Mouse (Mus musculus) layer of hippocampus, adult 9-11 months (tissue): ENCODE results near the gene Ybx2.
A peak's percentile ranks its signal among the peaks of the same experiment; 100 is the strongest.
"Not testable (repeated sequence)": the region's sequence is repeated elsewhere in the genome, so short reads cannot be mapped to it uniquely, and the experiment has no call there.

Source experiments
- DNase-seq: peaks from one replicate; pipeline ENCODE4 v3.0.0; 2022

Ybx2 gene

DNA sequence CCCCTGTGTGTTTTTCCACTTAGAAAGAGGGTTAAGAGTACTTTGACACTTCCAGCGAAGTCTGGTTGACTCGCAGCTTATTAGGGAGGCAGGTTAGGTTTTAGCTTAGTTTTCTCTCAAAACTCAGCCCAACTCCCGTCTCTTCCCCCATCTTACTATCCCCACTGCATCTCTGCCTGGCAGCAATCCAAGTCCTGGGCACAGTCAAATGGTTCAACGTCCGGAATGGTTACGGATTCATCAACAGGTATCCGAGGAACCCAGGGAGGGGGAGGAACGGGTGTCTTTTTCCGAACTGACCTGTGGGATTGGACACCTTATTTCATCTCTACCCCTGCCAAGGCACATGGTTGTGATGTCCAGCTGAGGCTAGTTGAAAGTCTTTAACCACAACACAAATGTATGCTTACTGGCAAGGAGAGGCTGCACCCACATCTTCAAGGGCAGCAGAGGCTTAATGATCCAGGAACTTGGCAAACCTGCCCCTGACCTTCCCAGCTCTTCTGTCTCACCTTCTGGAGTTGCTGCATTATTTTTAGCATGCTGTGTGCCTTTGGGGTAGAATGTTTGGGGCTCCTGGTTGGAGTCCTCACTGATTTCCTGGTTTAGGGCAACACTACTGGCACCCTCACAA, 1.2 kb downstream of the Ybx2 start:
- DNase-seq = no peak

DNA sequence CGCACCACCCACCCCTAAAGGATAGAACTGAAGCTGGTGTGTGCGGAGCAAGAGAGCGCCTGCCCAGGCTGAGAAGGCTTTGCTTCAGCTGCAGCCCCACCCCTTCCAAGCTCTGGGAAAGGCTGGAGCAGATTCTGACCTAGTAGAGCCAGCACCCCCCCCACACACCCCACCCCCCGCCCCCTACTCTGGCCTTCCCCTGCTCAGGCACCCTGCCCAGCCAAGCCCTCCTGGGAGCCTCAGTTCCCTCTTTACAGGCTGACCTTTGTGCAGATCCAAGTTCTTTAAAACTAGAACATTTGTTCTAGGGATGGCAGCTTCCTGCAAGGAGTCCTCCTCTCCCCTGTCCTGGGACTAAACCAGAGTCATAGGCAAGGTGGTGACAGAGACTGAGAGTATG, 1.8 kb downstream of the Ybx2 start:
- no peak for DNase-seq

GRCm38 (mm10) chr11:69937834-69938233, 2.2 kb downstream of the Ybx2 start:
- DNase-seq = no peak

DNA sequence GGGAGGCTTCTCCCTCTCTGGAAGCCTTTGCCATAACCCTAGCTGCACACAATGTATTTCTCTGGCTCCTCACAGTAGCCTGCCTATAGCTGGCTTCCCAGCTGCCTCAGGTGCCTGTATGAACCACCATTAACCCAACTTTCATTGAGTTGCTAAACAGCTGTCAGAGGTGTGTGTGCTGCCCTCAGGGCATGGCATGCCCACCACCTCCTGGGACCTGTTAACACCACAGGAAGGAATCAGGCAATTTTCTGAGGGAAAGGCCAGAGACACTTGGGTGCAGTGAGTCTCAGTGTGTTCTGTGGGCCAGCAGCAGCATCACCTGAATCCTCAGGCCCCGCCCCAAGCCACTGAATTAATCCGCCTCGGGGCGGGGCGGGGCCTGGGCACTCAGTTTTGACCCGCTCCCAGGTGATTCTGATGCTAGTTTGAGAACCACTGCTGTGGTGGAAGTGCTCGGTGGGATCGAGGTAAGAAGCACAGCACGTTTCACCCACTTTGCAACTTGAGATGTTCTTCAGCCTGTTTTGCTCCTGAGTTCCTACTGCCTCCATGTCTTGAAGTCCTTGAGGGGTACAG, 2.9 kb downstream of the Ybx2 start:
- DNase-seq = no peak

DNA sequence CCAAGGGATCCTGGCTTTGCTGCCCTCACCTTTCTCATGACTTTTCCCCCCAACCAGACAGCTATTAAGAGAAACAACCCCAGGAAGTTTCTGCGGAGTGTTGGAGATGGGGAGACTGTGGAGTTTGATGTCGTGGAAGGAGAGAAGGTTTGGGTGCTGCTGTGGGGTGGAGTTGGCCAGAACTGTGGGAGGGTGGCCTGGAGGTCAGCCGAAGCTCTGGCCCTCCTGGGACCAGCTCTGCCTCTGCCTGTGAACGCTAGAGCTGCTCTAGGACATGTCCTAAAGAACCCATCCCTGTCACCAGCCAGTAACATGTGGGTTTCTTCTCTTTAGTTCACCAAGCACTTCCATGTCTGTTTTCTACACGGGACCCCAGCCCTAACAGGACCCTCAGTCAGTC, 3.6 kb downstream of the Ybx2 start:
- DNase-seq = no peak

DNA sequence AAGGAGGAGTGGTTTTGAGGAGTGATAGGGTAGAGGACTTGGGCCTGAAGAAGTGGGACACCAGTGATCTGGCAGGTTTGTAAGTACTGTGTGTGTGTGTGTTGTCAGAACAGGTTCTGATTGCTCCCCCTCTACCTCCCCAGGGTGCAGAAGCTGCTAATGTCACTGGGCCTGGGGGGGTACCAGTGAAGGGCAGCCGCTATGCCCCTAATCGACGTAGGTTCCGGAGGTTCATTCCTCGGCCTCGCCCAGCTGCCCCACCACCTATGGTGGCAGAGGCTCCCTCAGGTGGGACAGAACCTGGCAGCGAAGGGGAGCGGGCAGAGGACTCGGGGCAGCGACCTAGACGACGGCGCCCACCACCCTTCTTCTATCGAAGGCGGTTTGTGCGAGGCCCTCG, 4.1 kb downstream of the Ybx2 start:
- DNase-seq = no peak

DNA sequence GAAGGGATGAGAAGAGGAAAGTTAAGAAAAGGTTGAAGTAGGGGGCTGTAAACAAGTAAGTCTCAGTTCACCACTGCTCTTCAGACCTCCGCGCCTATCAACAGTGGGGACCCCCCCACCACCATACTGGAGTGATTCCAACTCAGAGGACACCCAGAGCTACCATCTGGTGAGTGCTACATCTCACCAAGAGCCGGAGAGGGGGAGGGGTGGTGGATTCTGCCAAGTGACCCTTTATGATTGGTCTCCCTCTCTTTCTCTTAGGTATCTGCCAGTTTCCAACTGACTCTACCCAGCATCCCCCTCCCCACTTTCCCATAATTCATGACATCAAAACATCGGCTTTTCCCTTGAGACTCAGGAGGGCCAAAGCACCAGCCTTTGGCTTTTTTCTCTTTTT, 5.4 kb downstream of the Ybx2 start:
- DNase-seq = no peak

DNA sequence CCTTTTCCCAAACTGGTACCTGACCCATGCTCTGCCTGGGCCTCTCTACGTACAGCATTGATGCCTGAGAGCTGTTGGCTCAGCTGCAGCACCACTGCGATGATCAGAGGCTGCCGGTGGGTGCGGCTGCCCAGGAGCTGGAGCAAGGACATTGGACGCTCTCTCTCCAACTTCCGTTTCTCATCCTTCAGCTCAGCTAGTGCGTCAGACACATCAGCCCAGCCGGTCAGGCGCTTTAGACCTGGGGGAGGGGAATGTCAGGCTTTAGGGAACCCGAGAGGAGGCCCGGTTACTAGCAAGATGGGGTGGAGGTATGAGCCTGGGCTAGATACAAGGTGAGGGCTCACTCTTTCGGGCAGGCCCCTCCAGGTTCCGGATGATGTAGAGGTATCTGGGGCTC, 9.6 kb downstream of the Ybx2 start:
- no peak for DNase-seq

DNA sequence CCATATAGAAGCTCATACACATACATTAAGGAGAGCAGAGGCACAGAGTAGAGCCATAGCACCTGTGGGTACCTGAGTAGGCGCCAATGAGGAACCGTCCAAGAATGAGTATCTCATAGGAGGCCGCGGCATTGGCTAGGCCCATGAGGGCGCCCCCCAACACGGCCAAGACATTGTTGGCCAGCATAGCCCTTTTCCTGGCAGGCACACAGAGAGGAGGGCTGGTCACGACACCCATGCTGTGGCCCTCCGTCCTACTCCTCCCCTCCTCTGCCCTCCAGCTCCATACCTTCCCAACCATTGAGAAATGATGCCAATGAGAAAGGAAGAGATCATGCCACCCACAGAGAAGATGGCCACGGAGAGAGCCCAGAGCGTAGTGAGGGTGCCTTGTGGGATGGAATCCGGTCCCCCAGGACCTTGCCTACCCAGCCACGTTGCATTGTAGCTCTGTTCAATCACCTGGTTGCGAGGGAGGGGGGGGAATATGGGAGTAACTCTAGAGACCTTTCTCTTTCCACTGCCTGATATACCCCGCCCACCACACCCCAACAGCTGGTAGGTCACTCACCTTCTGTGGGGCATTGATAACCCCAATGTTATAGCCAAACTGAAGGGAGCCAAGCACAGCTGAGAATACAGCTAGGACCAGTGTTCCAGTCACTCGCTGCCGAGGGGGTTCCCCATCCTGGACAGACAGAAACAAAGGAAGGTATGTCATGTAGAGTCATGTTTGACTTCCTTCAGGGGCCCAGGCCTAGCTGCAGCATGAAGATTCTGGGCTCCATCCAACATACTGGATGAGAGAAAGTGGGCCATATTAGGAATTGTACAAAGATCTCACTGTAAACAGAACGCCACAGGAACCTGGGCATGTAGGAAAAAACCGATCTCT, 10.6 kb downstream of the Ybx2 start:
- DNase-seq = no peak

DNA sequence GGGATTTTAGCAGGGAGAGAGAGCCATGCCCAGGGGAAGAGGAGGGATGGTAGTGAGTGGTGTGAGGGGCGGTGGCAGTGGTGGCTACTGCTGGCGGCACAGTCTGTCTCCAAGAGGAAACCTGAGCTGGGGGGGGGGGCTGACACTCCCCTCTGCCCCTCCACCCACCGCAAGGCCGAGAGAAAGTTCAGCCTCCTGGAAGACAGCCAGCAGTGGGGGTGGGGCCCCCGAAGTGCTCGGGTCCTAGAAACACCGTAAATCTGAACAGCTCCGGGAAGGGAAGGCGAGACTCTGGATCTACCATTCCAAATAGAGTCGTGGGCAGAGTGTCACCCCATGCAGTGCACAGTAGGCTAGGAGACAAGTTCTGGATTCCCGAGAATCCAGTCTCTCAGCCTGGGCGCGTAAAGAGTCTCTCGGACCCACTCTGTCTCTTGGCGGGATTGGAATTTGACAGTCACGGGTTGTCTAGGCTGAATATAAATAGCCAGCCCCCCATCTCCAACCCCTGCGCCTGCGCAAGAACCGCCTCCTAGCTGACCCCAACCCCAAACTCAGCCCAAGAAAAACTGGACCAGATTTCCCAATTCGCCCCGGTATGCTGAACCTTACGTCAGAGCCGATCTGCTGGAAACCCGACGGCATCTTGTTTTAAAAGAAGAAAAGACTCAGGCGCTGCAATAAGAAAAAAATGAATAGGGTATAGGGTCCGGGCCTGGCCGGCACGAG, 11.9 kb downstream of the Ybx2 start:
- DNase-seq = no peak

GRCm38 (mm10) chr11:69948066-69948762, 12.6 kb downstream of the Ybx2 start, which contains the start of gene Slc2a4:
TSS of gene Slc2a4 (minus strand) at chr11:69948188.
- peak; percentile 74 for DNase-seq

GRCm38 (mm10) chr11:69948763-69949150, 13.2 kb downstream of the Ybx2 start:
- DNase-seq = peak; percentile 76

DNA sequence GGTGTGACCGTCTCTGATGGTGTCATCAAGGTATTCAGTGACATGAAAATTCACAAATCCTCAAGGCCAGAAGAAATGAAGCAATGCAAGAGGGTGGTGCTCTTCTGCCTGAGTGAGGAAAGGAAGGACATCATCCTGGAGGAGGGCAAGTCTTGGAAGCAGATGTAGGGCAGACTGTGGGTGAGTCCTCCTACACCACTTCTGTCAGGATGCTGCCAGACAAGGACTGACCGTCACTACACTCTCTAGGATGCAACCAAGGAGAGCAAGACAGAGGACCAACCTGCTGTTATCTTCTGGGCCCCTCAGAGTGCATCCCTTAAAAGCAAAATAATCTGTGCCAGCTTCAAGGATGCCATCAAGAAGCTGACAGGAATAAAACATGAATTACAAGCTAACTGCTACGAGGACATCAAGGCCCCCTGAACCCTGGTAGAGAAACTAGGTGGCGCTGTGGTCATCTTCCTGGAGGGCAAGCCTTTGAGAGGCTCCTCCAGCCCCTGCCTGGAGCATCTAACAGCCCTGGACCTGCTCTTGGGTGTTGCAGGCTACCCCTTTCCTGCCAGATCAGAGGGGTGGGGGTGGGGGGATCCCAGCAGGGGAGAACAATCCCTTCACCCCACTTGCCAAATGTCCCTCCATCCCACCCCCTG, 15.3 kb downstream of the Ybx2 start:
- DNase-seq = no peak

DNA sequence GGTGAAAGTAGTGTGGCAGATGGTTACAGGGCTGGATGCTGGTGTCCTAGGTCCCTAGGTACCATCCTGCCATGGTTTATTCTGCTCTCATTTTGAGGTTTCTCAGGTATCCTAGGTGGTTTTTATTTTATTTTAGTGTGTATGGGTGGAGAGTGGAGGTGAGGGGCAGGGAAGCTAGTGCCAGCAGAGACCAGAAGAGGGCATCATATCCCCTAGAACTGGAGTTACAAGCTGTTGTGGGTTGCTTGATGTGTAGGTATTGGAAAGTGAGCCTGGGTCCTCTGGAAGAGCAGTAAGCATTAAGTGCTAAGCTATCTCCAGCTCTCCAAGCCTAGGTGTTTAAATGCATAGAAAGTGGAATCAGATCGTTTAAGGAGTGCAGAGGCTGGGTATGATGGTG, 16.7 kb downstream of the Ybx2 start:
- no peak for DNase-seq

DNA sequence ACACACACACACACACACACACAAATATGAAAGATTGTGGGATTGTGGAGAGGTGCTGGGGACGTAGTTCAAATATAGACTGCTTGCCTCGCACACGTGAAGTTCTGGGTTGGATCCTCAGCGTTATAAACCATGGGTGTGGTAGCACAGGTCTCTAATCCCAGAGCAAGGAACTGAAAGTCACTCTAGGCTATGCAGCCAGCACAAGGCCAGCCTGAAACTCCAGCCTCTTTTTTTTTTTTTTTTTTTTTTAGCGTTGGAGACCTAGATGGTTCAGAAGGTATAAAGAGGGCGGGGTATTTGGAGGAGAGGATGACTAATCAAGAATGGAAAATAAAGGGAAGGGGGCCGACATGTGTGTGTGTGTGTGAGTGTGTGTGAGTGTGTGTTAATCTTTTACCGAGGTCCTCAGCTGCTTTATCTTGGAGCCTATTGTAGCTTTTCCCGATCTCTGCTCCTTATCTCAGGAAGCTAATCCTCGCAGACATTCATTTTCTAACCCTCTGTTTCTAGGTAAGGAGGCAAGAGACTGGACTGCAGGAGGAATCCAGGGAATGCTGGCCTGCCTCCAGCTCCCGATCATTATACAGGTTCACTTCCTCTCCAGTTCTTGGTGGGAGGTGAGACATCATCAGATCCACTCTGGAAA, 17.8 kb downstream of the Ybx2 start:
- DNase-seq = no peak

GRCm38 (mm10) chr11:69955618-69956017, 20.0 kb downstream of the Ybx2 start:
- DNase-seq = not testable (repeated sequence)

- no peak for DNase-seq
Observed at GRCm38 (mm10) chr11:69956218-69956617, 20.6 kb downstream of the Ybx2 start.

DNA sequence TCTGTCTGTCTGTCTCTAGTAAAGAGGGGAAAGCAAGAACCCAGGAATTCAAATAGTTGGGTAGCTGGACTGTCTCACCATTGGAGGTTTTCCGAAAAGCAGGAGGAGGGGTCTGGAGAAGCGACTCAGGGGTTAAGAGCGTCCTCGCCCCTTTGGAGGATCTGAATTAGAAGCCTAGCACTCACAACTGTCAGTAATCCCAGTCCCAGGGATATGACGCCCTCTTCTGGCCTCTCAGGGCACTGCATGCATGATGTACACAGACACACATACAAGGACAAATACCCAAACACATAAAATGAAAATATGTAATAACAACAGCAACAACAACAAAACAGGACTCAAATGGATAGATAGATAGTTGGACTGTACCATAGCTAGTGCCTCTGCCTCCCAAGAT, 25.0 kb downstream of the Ybx2 start:
- no peak for DNase-seq

GRCm38 (mm10) chr11:69961841-69962240, 26.2 kb downstream of the Ybx2 start:
- no peak for DNase-seq

GRCm38 (mm10) chr11:69964650-69965270, 29.2 kb downstream of the Ybx2 start, which contains the start of gene Cldn7:
TSS of gene Cldn7 (plus strand) at chr11:69964779.
- no peak for DNase-seq
